Mouse (Mus musculus): ENCODE data around the gene Gata2. TPM values are rescaled to one million over a fixed set of nuclear protein-coding genes. Genes with fewer than 3 reads are reported as not detected.

Gene Gata2
- polyA plus RNA-seq, 1 experiment from 2014 or later, result 68.9 TPM

GRCm38 (mm10) chr6:88199718-88200692 is 6.3 kb downstream of the Gata2 start:
- H3K4me2 ChIP-seq (replicated peaks; ENCODE audit: low read depth, low read length), result peak overlapping the region; percentile 79
- peak overlapping the region; percentile 63 for H3K4me3 ChIP-seq (ENCODE audit: low read length)
- peaks cover 94% of the 10 kb centered on the region for H3K27me3 ChIP-seq (ENCODE audit: insufficient read depth, low read length)
- H3K27ac ChIP-seq (ENCODE audit: low read length), result no peak overlapping the region
- H3K9ac ChIP-seq (replicated peaks; ENCODE audit: low read length), result peak overlapping the region; percentile 71
- ATAC-seq (ENCODE audit: low FRiP score, low TSS enrichment), result no peak
- H3K4me1 ChIP-seq (ENCODE audit: insufficient read depth, low read length), result peaks cover 75% of the 10 kb centered on the region
- no peaks in the 10 kb centered on the region for H3K36me3 ChIP-seq (ENCODE audit: insufficient read depth, low read length)
- 10% methylated on average over 50 of the region's 50 CpGs for WGBS
- H3K9me3 ChIP-seq (ENCODE audit: low read length), result no peaks in the 10 kb centered on the region

GRCm38 (mm10) chr6:88200693-88201609 is 7.3 kb downstream of the Gata2 start:
- no peaks in the 10 kb centered on the region for H3K9me3 ChIP-seq (ENCODE audit: low read length)
- H3K4me1 ChIP-seq (ENCODE audit: insufficient read depth, low read length), result peaks cover 80% of the 10 kb centered on the region
- no peak for ATAC-seq (ENCODE audit: low FRiP score, low TSS enrichment)
- peaks cover 94% of the 10 kb centered on the region for H3K27me3 ChIP-seq (ENCODE audit: insufficient read depth, low read length)
- peak overlapping the region; percentile 1; the same call in 1 of the 2 replicates for H3K27ac ChIP-seq (ENCODE audit: low read length)
- H3K9ac ChIP-seq (replicated peaks; ENCODE audit: low read length), result peak overlapping the region; percentile 71
- H3K4me3 ChIP-seq (ENCODE audit: low read length), result peak overlapping the region; percentile 63
- H3K4me2 ChIP-seq (replicated peaks; ENCODE audit: low read depth, low read length), result peak overlapping the region; percentile 79
- no peaks in the 10 kb centered on the region for H3K36me3 ChIP-seq (ENCODE audit: insufficient read depth, low read length)
- 26% methylated on average over 20 of the region's 20 CpGs for WGBS

- H3K36me3 ChIP-seq (ENCODE audit: insufficient read depth, low read length), result no peaks in the 10 kb centered on the region
- H3K9ac ChIP-seq (replicated peaks; ENCODE audit: low read length), result peak overlapping the region; percentile 6
- 28% methylated on average over 15 of the region's 15 CpGs for WGBS
- H3K27ac ChIP-seq (ENCODE audit: low read length), result peak overlapping the region; percentile 83
- peaks cover 72% of the 10 kb centered on the region for H3K4me1 ChIP-seq (ENCODE audit: insufficient read depth, low read length)
- peak overlapping the region; percentile 79 for H3K4me2 ChIP-seq (replicated peaks; ENCODE audit: low read depth, low read length)
- no peak for ATAC-seq (ENCODE audit: low FRiP score, low TSS enrichment)
- H3K4me3 ChIP-seq (ENCODE audit: low read length), result peak overlapping the region; percentile 63
- H3K27me3 ChIP-seq (ENCODE audit: insufficient read depth, low read length), result peaks cover 92% of the 10 kb centered on the region
- H3K9me3 ChIP-seq (ENCODE audit: low read length), result no peaks in the 10 kb centered on the region
Observed at GRCm38 (mm10) chr6:88201926-88202700, 8.4 kb downstream of the Gata2 start.

GRCm38 (mm10) chr6:88202921-88203690 is 9.4 kb downstream of the Gata2 start:
- peak overlapping the region; percentile 63 for H3K4me3 ChIP-seq (ENCODE audit: low read length)
- H3K9me3 ChIP-seq (ENCODE audit: low read length), result no peaks in the 10 kb centered on the region
- peak overlapping the region; percentile 31 for H3K9ac ChIP-seq (replicated peaks; ENCODE audit: low read length)
- no peaks in the 10 kb centered on the region for H3K36me3 ChIP-seq (ENCODE audit: insufficient read depth, low read length)
- H3K27ac ChIP-seq (ENCODE audit: low read length), result peak overlapping the region; percentile 83
- peak; percentile 29; the same call in 1 of the 2 replicates for ATAC-seq (ENCODE audit: low FRiP score, low TSS enrichment)
- peaks cover 87% of the 10 kb centered on the region for H3K27me3 ChIP-seq (ENCODE audit: insufficient read depth, low read length)
- 4% methylated on average over 24 of the region's 24 CpGs for WGBS
- peaks cover 62% of the 10 kb centered on the region for H3K4me1 ChIP-seq (ENCODE audit: insufficient read depth, low read length)
- H3K4me2 ChIP-seq (replicated peaks; ENCODE audit: low read depth, low read length), result peak overlapping the region; percentile 79

GRCm38 (mm10) chr6:88203791-88204405 is 10.2 kb downstream of the Gata2 start:
- H3K27ac ChIP-seq (ENCODE audit: low read length), result peak overlapping the region; percentile 58
- H3K36me3 ChIP-seq (ENCODE audit: insufficient read depth, low read length), result no peaks in the 10 kb centered on the region
- WGBS, result 25% methylated on average over 10 of the region's 10 CpGs
- H3K27me3 ChIP-seq (ENCODE audit: insufficient read depth, low read length), result peaks cover 79% of the 10 kb centered on the region
- ATAC-seq (ENCODE audit: low FRiP score, low TSS enrichment), result no peak
- peak overlapping the region; percentile 31; the same call in 1 of the 2 replicates for H3K9ac ChIP-seq (replicated peaks; ENCODE audit: low read length)
- peaks cover 56% of the 10 kb centered on the region for H3K4me1 ChIP-seq (ENCODE audit: insufficient read depth, low read length)
- H3K9me3 ChIP-seq (ENCODE audit: low read length), result no peaks in the 10 kb centered on the region
- H3K4me2 ChIP-seq (replicated peaks; ENCODE audit: low read depth, low read length), result peak overlapping the region; percentile 79
- H3K4me3 ChIP-seq (ENCODE audit: low read length), result peak overlapping the region; percentile 63

GRCm38 (mm10) chr6:88204531-88205385 is 11.1 kb downstream of the Gata2 start:
- no peak overlapping the region for H3K4me3 ChIP-seq (ENCODE audit: low read length)
- no peaks in the 10 kb centered on the region for H3K9me3 ChIP-seq (ENCODE audit: low read length)
- H3K4me2 ChIP-seq (replicated peaks; ENCODE audit: low read depth, low read length), result 0 out of 2 replicates have a peak overlapping the region, but pooled peaks have one; percentile 79
- peaks cover 48% of the 10 kb centered on the region for H3K4me1 ChIP-seq (ENCODE audit: insufficient read depth, low read length)
- H3K9ac ChIP-seq (replicated peaks; ENCODE audit: low read length), result 0 out of 2 replicates have a peak overlapping the region, but pooled peaks have one; percentile 9
- H3K27ac ChIP-seq (ENCODE audit: low read length), result no peak overlapping the region
- no peak for ATAC-seq (ENCODE audit: low FRiP score, low TSS enrichment)
- no peaks in the 10 kb centered on the region for H3K36me3 ChIP-seq (ENCODE audit: insufficient read depth, low read length)
- WGBS, result 16% methylated on average over 25 of the region's 25 CpGs
- H3K27me3 ChIP-seq (ENCODE audit: insufficient read depth, low read length), result peaks cover 70% of the 10 kb centered on the region

- Histone ChIP-seq H3K27ac (ENCODE audit: low read length) (no peak overlapping the region), H3K4me2 (replicated peaks; ENCODE audit: low read depth, low read length) (no peak overlapping the region), H3K9me3 (ENCODE audit: low read length) (no peaks in the 10 kb centered on the region), H3K9ac (replicated peaks; ENCODE audit: low read length) (no peak overlapping the region), H3K36me3 (ENCODE audit: insufficient read depth, low read length) (no peaks in the 10 kb centered on the region), H3K4me3 (ENCODE audit: low read length) (no peak overlapping the region), H3K27me3 (ENCODE audit: insufficient read depth, low read length) (peaks cover 64% of the 10 kb centered on the region), H3K4me1 (ENCODE audit: insufficient read depth, low read length) (peaks cover 42% of the 10 kb centered on the region)
- WGBS, result 26% methylated on average over 7 of the region's 7 CpGs
- ATAC-seq (ENCODE audit: low FRiP score, low TSS enrichment), result no peak
Observed at GRCm38 (mm10) chr6:88205386-88205700, 11.7 kb downstream of the Gata2 start.

- no peaks in the 10 kb centered on the region for H3K9me3 ChIP-seq (ENCODE audit: low read length)
- 22% methylated on average over 9 of the region's 9 CpGs for WGBS
- no peak overlapping the region for H3K4me3 ChIP-seq (ENCODE audit: low read length)
- no peak overlapping the region for H3K4me2 ChIP-seq (replicated peaks; ENCODE audit: low read depth, low read length)
- H3K27ac ChIP-seq (ENCODE audit: low read length), result no peak overlapping the region
- H3K27me3 ChIP-seq (ENCODE audit: insufficient read depth, low read length), result peaks cover 58% of the 10 kb centered on the region
- no peak overlapping the region for H3K9ac ChIP-seq (replicated peaks; ENCODE audit: low read length)
- H3K4me1 ChIP-seq (ENCODE audit: insufficient read depth, low read length), result peaks cover 36% of the 10 kb centered on the region
- no peak for ATAC-seq (ENCODE audit: low FRiP score, low TSS enrichment)
- H3K36me3 ChIP-seq (ENCODE audit: insufficient read depth, low read length), result no peaks in the 10 kb centered on the region
Observed at GRCm38 (mm10) chr6:88205937-88206336, 12.2 kb downstream of the Gata2 start.

All from kidney, embryonic 16.5 days (tissue).